Mouse (Mus musculus) brain, embryonic 14.5 days (tissue): ENCODE data around the gene E130208F15Rik. TPM values are rescaled to one million over a fixed set of nuclear protein-coding genes. Genes with fewer than 3 reads are reported as not detected.

ENCODE experiments used
- DNase-seq: peaks from one replicate; pipeline ENCODE4 v3.0.0-alpha.2; 2011; ENCODE audit warnings: low read depth
- CTCF ChIP-seq: fragments of 200-500 bp; IDR thresholded peaks from 2 replicates; pipeline ENCODE4 v1.5.1; 2012; ENCODE audit warnings: inconsistent platforms, mild to moderate bottlenecking, moderate library complexity, borderline replicate concordance; ENCODE audit not compliant: insufficient read depth, insufficient read length; ENCODE audit errors: extremely low read depth
- POLR2A ChIP-seq: fragments of 200-500 bp; IDR thresholded peaks from 2 replicates; pipeline ENCODE4 v1.6.1; 2012; ENCODE audit warnings: mild to moderate bottlenecking, inconsistent platforms, borderline replicate concordance; ENCODE audit not compliant: poor library complexity, insufficient read depth, insufficient read length, severe bottlenecking; ENCODE audit errors: extremely low read depth
- polyA plus RNA-seq: library from polyadenylated mRNA; depleted of rRNA; stranded (reverse); fragments of >200 nt; gene quantifications from 2 replicates; pipeline ENCODE4 v1.2.3, GENCODE M21; 2012; rRNA removed

E130208F15Rik gene
- polyA plus RNA-seq, 1 experiment = 0.36 TPM

DNA sequence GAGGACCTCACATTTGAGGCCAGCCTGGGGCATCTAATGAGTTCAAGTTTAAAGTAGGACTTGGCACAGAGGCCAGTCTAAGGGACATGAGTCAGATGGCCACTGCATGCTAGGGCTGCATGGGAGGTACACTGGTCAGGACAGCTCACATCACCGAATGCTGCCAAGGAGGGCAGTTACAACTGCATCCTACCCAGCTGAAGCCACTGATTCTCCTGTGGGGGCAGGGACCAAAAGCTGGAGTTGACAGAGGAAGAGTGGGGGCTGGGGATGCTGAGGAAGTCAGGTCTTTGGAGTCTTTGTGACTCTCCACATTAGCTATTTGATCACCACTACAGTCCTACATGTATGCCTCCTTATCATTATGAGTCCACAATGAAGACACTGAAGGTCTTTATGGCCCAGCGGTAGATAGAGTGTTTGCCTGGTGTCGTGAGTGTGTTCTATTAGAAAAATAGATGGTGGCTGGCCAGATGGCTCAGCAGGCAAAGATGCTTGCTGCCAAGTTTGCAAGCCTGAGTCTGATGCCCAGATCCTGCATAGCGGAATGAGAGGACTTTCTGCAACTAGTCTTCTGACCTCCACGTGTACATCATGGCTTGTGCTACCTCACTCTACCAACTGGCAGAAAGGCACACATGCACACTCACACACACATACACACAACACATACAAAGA is 18.0 kb downstream of the E130208F15Rik start:
- DNase-seq = peak; percentile 51
- TF ChIP-seq POLR2A = no peak
- TF ChIP-seq CTCF = no peak

- peak; percentile 66 for DNase-seq
- no peak for TF ChIP-seq POLR2A
- TF ChIP-seq CTCF = no peak
Observed at GRCm38 (mm10) chr7:30346635-30347379, 25.3 kb downstream of the E130208F15Rik start.

DNA sequence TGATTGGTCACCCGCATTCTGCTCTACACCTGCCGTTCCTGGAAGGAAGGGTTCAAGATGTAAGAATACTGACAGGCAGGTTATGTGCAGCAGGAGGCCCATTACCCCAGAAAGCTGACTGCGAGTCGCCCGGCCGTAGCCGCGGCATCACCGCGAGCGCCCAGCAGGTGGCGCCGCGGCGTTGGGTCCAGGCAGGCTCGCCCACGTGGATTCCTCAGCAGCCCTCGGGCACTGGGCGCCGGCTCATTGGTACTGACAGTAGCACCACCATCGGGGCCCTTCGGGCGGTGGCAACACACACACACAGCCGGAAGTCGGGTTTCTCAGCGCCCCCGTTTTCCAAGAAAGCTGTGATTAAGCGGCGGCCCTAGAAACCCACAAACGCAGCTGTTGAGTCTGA is 26.3 kb downstream of the E130208F15Rik start:
- peak; percentile 77 for DNase-seq
- peak; percentile 90 for TF ChIP-seq CTCF
- TF ChIP-seq POLR2A = no peak

GRCm38 (mm10) chr7:30353279-30353822 is 31.8 kb downstream of the E130208F15Rik start:
- DNase-seq = peak; percentile 82
- no peak for TF ChIP-seq POLR2A
- TF ChIP-seq CTCF = peak; percentile 79

GRCm38 (mm10) chr7:30354059-30354458 is 32.5 kb downstream of the E130208F15Rik start:
- no peak for DNase-seq

DNA sequence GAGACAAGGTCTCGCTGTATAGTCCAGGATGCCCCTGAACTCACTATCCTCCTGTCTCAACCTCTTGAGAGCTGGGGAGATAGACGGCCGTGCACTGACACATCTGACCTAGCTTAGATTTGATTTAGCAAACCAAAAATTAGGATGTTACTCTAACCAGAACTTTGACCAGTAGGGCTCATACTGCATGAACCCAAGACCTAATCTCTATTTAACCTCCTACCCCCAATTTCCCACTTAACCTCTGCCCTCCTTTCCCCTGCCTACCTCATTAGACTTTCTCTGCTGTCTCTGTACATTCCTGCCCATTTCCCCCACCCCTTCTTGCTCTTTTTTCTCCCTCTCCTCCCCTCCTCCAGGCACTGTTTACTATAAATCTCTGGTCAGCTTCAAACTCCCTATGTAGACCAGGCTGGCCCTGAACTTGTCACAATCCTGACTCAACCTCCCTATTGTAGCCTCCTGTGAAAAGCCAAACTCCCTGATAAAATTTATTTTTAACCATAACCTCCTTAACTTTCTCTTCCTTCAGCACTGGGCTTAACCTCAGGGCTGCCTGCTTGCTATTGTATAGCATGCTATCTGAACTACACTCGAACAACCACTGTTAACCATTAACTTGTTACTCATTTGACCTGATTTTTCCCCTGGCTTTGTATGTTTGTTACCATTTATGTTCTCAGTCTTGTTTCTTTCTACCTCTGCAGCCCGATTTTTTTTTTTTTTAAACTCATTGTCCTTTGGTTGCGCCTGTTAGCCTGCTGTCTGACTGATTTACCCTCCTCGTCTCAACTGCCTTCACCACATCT is 37.0 kb downstream of the E130208F15Rik start:
- no peak for DNase-seq
- TF ChIP-seq POLR2A = no peak

More at GRCm38 (mm10) chr7:30354059-30354458, 32.5 kb downstream of the E130208F15Rik start:
- TF ChIP-seq POLR2A (no peak), CTCF (no peak)

DNA sequence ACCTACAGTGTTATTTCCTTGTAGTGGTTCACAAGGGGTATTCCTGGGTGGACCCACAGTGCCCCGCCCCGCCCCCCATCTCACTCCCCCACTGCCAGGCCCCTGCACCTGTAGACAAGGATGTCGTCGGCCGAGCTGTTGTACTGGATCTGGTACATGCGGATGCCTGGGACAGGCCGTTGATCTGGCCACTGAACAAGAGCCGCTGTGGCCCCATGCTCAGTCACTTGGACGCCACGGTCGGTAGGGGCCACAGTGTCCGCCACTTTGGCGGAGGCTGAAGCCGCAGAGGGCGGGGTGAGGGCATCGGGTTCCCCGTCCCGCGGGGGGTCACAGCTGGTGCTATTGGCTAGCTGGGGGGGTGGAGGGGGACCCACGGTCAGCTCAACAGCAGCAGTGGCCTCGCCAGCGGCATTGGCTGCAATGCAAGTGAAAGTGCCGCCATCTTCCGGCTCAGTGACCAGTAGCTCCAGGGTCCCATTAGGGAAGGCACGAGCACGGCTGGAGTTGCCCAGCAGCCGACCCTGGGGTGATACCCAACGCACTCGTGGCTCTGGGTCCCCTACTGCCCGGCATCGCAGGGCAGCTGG is 37.8 kb downstream of the E130208F15Rik start:
- no peak for TF ChIP-seq CTCF
- no peak for TF ChIP-seq POLR2A
- DNase-seq = no peak

- TF ChIP-seq CTCF (no peak), POLR2A (no peak)
- no peak for DNase-seq
Observed at GRCm38 (mm10) chr7:30360028-30360427, 38.5 kb downstream of the E130208F15Rik start.

DNA sequence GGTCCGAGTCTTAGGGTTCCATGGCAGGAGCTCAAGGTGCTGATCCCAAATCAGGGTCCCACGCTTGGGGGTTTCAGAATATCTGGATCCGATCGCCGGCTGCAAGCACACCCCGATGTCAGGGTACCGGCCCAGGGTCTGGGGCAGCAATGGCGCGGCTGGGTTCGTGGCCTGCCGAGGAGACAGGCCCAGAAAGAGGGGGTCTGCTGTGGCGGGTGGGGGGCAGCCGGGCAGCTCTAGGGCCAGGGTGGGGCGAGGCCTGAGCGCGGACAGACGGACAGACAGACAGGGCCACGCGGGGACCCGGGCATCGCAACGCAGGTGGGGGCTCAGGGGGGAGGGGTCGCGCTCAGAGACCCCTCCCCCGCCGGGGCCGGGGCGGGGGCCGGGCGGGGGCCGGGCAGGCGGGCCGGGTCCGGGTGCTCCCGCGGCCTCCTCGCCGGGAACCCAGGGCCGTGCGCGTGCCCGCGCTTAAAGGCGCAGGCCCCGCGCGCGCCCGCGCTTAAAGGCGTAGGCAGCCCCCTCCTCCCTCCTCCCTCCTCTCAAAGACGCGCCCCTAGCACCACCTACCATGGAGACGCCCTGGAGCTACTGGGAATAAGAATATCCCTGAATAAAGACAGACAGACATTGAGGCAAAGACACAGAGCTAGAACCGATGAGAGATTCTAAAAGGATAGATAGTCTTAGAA is 41.3 kb downstream of the E130208F15Rik start, which contains the start of gene Lrfn3:
TSS of gene Lrfn3 (minus strand) at position 121 of the 692 bp plus-strand sequence.
- DNase-seq = peak; percentile 97
- TF ChIP-seq CTCF (no peak), POLR2A (peak; percentile 60; the same call in 1 of the 2 replicates)

DNA sequence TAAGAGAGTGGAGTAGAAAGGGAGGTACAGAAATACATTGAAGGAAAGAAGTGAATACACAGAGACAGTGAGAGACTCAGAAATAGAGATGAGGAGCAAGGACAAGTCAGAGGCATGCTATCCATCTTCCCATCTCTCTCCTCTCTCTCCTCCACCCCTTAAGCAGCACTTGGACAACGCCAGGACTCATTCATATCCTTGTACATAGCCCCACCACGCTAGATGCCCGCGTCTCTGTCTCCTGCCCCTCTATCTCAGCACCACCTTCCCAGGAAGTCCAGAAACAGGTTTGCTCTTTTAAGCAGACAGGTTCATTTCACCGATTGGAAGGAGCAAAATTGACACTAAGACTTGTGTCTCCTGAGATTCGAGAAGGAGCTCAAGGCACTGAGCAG is 41.8 kb downstream of the E130208F15Rik start:
- no peak for TF ChIP-seq POLR2A
- TF ChIP-seq CTCF = no peak
- no peak for DNase-seq

GRCm38 (mm10) chr7:30367466-30367865 is 45.9 kb downstream of the E130208F15Rik start:
- no peak for DNase-seq
- TF ChIP-seq CTCF (no peak), POLR2A (no peak)

Other genes starting within 250 kb of the E130208F15Rik start
- 3.2 and 4.9 TPM in 2 replicates for gene Zfp82, start 248.8 kb upstream of the E130208F15Rik start, polyA plus RNA-seq
- 0.38 and 1.1 TPM in 2 replicates for gene Gm26920, start 231.3 kb upstream of the E130208F15Rik start, polyA plus RNA-seq
- 9.2 and 10.5 TPM in 2 replicates for gene Zfp566, start 231.2 kb upstream of the E130208F15Rik start, polyA plus RNA-seq
- gene Zfp260, start 227.0 kb upstream of the E130208F15Rik start, polyA plus RNA-seq = 44.0 and 50.7 TPM in 2 replicates
- 9.2 and 9.5 TPM in 2 replicates for gene Zfp382, start 199.8 kb upstream of the E130208F15Rik start, polyA plus RNA-seq
- 73.1 and 78.5 TPM in 2 replicates for gene Zfp146, start 152.0 kb upstream of the E130208F15Rik start, polyA plus RNA-seq
- gene Cox7a1, start 137.6 kb upstream of the E130208F15Rik start, polyA plus RNA-seq = 2.1 and 2.2 TPM in 2 replicates
- gene Capns1, start 122.9 kb upstream of the E130208F15Rik start, polyA plus RNA-seq = 298 and 304 TPM in 2 replicates
- 245 and 362 TPM in 2 replicates for gene Polr2i, start 89.8 kb upstream of the E130208F15Rik start, polyA plus RNA-seq
- gene Tbcb, start 89.5 kb upstream of the E130208F15Rik start, polyA plus RNA-seq = 177 and 180 TPM in 2 replicates
- 0.12 and 0.14 TPM in 2 replicates for gene Ovol3, start 86.0 kb upstream of the E130208F15Rik start, polyA plus RNA-seq
- 0.11 and 0.12 TPM in 2 replicates for gene Thap8, start 41.6 kb upstream of the E130208F15Rik start, polyA plus RNA-seq
- gene Wdr62, start 41.3 kb upstream of the E130208F15Rik start, polyA plus RNA-seq = 15.2 and 26.2 TPM in 2 replicates
- 233 and 314 TPM in 2 replicates for gene Clip3, start 30.0 kb upstream of the E130208F15Rik start, polyA plus RNA-seq
- gene Alkbh6, start 13.0 kb upstream of the E130208F15Rik start, polyA plus RNA-seq = 131 and 198 TPM in 2 replicates
- 28.5 and 36.3 TPM in 2 replicates for gene Syne4, start 6.9 kb upstream of the E130208F15Rik start, polyA plus RNA-seq
- 17.6 and 24.7 TPM in 2 replicates for gene Sdhaf1, start 2.2 kb downstream of the E130208F15Rik start, polyA plus RNA-seq
- 29.1 and 39.2 TPM in 2 replicates for gene Lrfn3, start 41.0 kb downstream of the E130208F15Rik start, polyA plus RNA-seq
- gene Tyrobp, start 92.0 kb downstream of the E130208F15Rik start, polyA plus RNA-seq = 21.7 and 27.8 TPM in 2 replicates
- 0.90 and 1.4 TPM in 2 replicates for gene Hcst, start 98.1 kb downstream of the E130208F15Rik start, polyA plus RNA-seq
- 2.3 and 3.6 TPM in 2 replicates for gene Nfkbid, start 100.0 kb downstream of the E130208F15Rik start, polyA plus RNA-seq
- gene Aplp1, start 123.8 kb downstream of the E130208F15Rik start, polyA plus RNA-seq = 571 and 616 TPM in 2 replicates
- gene Kirrel2, start 135.9 kb downstream of the E130208F15Rik start, polyA plus RNA-seq = 0.85 and 3.3 TPM in 2 replicates
- gene Nphs1, start 136.6 kb downstream of the E130208F15Rik start, polyA plus RNA-seq = 1.2 and 3.2 TPM in 2 replicates
- 0.05 and 0.26 TPM in 2 replicates for gene Prodh2, start 171.9 kb downstream of the E130208F15Rik start, polyA plus RNA-seq
- gene Arhgap33, start 213.3 kb downstream of the E130208F15Rik start, polyA plus RNA-seq = 241 and 276 TPM in 2 replicates
- gene Hspb6, start 230.4 kb downstream of the E130208F15Rik start, polyA plus RNA-seq = 8.4 and 8.7 TPM in 2 replicates
- 24.1 and 27.9 TPM in 2 replicates for gene Proser3, start 230.6 kb downstream of the E130208F15Rik start, polyA plus RNA-seq
- gene Lin37, start 238.1 kb downstream of the E130208F15Rik start, polyA plus RNA-seq = 45.1 and 53.9 TPM in 2 replicates
- gene U2af1l4, start 241.6 kb downstream of the E130208F15Rik start, polyA plus RNA-seq = 69.3 and 95.4 TPM in 2 replicates
- gene Gm49396, start 241.6 kb downstream of the E130208F15Rik start, polyA plus RNA-seq = 4.9 and 8.7 TPM in 2 replicates
- gene Psenen, start 241.9 kb downstream of the E130208F15Rik start, polyA plus RNA-seq = 102 and 154 TPM in 2 replicates
- 6.5 and 8.7 TPM in 2 replicates for gene Igflr1, start 243.7 kb downstream of the E130208F15Rik start, polyA plus RNA-seq